Mouse (Mus musculus): ENCODE data around the gene Alpk1. TPM values are rescaled to one million over a fixed set of nuclear protein-coding genes. Genes with fewer than 3 reads are reported as not detected.

Alpk1 gene
- total RNA-seq, 2 experiments from 2014 or later = 8.4 to 10.0 TPM

DNA sequence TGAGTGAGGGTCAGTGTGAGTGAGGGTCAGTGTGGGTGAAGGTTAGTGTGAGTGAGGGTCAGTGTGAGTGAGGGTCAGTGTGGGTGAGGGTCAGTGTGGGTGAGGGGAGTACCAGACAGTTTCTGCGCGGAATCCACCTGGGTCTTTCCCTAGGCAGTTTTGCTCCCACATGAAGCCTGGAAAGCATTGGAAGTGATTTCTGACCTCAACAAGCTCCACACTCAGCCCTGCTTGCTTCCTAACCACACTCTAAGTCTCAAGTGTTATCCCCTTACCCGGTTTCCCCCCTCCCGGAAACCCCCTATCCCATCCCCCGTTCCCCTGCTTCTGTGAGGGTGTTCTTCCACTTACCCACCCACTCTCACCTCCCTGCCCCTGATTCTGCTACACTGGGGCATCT, 81.7 kb downstream of the Alpk1 start:
- DNase-seq (ENCODE audit: low spot score in 2 of 2) = no peak

DNA sequence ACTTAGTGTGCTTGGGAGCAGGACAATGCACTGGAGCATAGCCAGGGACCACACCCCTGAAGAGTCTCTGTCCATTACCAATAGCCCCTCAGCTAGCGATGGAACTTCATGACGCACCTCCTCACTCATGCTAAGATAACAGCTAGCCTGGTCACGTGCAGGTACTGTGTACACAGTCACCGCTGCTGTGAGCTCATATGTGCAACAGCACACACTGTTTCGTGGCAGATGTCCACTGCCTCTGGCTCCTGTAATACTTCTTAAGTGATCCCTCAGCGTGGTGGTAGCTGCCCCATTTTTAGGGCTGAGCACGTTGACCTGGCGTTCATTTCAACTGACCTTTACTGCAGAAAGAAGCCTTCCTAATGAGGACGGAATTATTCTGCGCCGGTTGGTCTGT, 83.8 kb downstream of the Alpk1 start:
- no peak for DNase-seq (ENCODE audit: low spot score in 2 of 2)

DNA sequence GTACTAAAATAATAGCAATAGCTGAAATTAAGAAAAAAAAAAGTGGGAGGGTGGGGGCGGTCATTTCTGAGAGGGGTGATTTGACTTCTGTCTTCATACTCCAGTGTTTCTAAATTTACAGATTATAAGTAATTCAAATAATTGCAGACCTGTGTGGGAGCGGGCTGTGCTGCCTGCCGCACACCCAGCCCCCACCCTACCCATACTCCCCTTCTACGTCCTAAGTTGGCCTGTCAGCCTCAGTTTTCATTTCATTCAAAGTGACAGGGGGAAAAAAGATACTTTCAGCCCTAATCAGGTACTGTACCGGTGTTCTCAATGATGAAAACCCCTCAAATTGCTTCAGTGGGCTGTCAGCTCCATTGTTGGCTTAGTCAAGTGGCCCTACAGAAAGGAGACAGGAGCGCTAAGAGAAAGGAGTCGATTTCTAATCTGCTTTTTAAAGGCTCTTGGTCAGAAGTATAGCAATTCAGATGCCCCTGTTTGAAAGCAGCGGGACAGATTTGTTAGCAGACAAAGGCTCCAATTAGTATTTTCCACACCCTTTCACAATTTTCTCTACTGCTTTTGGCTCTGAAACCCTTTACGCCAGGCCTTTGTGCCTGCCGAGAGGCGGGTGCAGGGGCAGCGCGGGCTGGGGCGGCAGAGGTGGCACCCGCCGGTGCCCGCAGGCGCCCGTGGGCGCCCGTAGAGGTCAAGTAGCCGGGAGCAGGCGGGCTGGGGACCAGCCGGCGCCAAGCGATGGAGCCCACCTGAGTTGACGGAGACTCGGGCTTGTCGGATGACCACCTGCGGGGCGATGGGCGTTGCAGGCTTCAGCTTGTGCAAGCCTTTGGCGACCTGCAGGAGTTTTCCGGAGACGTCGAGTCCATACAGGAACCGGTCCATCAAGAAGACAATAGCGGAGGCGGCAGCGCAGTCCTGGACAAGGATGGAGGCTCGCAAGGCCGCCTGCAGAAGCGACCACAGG, 85.2 kb downstream of the Alpk1 start:
- no peak for DNase-seq (ENCODE audit: low spot score in 2 of 2)

DNA sequence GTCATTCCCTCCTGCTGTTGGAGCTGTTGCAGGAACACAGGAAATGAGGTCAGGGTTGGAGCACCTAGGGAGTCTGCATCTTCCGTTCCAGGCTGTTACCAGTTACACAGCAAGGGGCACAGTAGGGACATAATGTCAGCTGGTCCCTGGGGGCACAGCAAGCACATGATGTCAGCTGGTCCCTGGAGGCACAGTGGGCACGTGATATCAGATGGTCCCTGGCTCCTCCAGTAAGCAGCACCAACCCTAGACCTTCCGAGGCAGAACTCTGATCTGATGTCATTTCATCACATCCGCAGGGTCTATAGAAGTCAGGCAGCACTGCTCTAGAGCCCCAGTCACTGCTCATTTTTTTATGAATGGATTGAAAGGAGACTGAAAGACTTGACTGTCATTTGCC, 89.1 kb downstream of the Alpk1 start:
- no peak for DNase-seq (ENCODE audit: low spot score in 2 of 2)

DNA sequence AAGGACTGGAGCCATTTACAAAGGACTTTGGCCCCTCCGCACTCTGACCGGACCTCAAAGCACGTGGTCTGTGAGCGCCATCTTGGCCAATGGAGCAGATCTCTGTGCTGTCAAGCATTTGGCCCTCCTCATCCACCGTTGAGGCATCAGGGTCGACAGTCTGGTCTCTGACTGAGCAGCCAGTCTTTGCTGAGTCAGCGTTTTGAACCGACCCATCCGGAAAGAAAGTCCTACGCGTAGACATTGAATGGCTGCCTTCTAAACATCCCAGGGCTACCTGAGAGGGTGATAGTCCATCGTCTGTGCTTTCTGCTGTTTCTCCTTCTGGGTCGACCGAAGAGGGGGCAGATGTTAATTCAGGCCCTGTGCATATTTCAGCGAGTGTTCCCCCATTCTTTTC, 100.6 kb downstream of the Alpk1 start:
- DNase-seq (ENCODE audit: low spot score in 2 of 2) = no peak

DNA sequence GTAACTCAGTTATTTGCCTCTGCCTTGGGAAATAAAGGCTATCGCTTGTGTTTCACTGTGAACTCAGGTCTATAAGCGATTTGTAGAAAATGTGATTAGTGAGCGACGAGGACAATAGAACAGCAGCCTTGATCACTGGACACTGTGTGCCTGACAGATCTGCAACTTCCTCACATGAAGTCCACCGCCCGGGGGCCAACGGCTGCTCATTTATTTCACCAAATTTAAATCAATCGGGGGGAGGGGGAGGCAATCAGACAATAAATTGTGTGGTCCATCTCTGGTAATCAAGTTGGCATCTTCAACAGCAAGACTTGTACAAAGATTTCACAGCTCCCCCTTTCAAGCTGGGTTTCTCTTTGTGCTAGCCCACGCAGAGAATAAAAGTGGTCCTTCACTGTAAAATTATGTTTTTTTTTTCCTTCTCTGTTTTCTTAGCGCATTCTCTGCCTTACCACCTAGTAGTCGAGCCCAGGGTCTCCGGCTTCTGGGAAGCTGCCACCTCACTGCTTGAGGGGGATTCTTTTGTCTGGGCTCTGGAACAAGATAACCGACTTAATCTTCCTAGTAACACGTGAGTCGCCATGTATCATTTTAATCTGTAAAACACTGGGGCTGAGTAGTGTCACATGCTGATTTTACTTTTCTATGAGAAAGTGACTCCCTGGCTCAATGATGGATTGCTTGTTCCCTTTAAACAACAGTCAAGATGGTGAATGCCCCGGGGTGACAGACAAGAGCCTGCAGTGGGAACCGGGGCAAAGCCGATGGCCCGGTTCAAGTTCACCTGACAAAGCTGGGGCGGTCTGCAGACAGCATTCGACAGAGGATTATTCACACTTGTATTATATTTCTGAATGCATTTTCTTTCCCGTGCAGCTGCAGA, 118.4 kb downstream of the Alpk1 start:
- no peak for DNase-seq (ENCODE audit: low spot score in 2 of 2)

DNA sequence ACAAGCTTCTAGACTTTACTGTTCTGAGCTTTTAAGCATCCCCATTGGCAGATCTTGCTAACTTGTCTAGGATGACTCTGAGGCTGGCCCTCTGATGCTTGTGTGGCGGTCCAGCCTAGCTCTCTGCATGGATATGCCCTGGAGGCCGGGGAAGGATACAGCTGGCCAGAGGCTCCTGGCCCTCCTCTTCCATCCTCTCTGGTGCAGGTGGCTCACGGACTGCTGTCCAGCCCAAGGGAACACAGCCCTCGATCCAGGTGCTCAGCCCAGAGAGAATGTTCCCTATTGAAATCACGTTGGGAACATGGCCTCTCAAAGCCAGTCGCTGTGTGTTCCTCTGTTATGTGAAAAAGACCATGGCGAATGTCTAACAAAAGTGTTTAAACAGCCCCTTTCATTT, 119.6 kb downstream of the Alpk1 start:
- DNase-seq (ENCODE audit: low spot score in 2 of 2) = no peak

DNA sequence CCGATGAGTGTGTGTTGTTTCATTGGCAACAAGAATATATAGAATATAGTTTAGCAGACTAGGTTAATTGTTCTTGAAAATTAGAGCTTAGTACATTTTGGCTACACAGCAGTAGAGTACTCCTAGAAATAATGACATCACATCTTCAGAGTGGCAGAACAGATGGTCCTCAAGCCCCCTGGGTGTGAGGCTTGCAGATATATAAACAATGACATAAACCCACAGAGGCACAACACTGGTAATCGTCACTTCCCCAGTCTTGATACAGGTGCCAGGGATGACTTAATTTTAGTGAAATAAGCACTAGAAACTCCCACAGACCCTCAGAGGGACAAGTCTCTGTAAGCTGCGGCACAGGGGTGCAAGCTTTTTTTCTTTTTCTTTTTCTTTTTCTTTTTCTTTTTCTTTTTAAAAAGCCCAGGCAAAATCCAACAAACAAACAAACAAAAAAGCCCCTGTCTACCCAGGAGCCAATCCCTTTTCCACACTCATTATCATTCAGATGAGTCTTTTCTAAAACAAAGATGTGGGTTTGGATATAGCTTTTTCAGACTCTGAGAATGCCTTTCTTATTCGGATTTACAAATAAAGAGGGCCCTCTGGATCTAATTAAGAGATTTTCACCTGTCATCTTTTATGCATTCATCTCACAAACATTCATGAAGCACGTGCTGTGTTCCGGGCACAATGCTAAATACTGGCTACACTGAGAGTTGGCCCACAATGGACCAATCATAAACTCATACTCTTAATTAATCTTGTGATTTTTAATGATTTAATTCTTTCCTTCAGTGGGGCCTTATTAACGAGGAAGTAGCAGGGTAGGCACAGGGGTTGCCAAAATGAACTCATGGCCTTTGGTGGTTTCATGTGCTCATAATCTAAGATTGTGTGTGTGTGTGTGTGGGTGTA, 128.3 kb downstream of the Alpk1 start:
- no peak for DNase-seq (ENCODE audit: low spot score in 2 of 2)

DNA sequence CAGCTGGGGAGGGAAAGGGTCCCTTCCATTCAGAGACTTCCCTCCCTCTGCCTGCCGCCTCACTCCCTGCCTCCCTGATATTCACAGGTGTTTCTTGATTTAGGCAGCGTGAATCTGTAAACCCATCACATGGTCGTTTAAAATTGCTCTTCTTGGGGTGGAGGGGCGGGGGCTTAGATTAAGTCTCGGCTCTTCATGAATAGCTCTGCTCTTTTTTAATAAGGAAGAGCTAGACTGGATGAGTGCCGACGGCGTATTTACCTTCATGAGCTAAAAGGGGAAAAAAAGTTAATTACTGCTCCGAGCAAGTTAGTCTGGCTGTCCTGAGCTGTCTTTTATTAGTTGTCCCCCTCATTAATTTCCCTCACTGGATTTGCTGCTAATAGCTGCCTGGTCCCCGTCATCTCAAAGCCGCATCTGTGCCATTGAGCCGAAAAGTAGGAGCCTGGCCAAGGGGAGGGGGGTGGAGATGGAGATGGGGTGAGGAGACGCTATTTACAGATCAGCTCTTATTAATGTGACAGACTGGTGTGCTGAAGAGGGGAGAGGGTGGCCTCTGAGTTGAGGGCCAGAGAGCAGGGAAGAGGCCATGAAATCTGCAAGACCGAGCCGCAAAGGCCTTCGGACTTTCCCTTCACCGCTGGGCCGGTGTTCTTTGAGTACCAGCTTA, 134.0 kb downstream of the Alpk1 start:
- DNase-seq (ENCODE audit: low spot score in 2 of 2) = no peak

DNA sequence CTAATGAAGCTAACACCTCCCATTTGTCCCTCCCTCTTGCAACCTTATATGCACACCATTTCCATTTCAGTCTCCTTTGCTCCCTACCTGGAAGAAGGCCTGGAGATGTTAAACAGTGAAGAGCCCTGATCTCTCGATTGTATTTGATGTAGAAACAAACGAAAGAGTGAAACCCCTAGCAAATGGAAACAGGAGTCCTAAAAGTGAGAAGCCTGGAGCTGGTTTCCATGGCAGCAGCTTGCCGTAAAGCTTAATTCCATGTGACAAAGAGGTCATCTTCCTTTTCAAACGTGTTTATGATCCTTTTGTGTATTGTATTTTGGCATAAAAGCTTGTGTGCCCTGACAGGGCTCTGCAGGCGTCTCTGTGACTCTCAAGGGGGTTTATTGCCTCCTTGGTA, 138.1 kb downstream of the Alpk1 start:
- DNase-seq (ENCODE audit: low spot score in 2 of 2) = no peak

DNA sequence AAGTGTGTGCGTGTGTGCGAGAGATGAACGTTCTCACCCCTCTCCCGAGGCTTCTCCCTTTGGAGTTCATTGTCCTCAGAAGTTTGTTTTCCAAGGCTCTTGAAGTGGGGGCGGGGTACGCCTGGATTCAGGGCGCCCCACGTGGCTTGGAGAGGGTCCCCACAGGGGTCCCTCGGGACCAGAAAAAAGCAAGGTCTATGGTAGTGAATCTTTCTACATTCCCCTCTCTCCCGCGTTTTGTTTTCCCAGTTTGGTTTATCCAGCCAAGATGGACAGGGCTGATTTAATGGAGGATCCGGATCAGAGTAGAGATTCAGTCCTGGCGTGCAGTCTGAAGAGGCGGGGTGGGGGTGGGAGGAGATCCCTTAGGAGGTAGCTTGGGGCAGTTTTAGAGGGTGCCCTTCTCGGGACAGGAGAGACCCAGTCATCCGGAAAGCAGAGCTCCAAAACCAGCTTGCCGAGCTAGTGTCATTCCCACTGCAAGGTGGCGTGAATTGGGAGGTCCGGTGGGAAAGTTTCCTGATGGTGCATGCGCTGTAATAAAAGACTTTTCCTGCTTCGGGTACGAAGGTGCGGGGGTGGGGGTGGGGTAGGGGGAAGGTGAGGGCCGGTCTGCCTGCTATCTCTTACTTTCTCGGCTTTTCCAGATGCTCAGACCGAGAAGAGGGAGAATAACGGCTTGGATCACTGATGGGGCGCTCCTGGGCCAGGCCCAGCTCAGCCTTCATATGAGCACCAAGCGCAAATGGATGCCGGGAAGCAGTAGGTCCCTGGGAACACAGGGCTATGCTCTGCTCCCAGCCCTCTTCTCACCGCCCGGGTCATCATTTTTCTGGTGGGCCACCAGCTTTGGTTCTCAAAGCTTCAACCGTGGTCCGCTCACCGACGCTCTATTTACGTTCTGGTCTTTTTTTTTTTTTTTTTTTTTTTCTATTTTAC, 139.3 kb downstream of the Alpk1 start:
- DNase-seq (ENCODE audit: low spot score in 2 of 2) = no peak

DNA sequence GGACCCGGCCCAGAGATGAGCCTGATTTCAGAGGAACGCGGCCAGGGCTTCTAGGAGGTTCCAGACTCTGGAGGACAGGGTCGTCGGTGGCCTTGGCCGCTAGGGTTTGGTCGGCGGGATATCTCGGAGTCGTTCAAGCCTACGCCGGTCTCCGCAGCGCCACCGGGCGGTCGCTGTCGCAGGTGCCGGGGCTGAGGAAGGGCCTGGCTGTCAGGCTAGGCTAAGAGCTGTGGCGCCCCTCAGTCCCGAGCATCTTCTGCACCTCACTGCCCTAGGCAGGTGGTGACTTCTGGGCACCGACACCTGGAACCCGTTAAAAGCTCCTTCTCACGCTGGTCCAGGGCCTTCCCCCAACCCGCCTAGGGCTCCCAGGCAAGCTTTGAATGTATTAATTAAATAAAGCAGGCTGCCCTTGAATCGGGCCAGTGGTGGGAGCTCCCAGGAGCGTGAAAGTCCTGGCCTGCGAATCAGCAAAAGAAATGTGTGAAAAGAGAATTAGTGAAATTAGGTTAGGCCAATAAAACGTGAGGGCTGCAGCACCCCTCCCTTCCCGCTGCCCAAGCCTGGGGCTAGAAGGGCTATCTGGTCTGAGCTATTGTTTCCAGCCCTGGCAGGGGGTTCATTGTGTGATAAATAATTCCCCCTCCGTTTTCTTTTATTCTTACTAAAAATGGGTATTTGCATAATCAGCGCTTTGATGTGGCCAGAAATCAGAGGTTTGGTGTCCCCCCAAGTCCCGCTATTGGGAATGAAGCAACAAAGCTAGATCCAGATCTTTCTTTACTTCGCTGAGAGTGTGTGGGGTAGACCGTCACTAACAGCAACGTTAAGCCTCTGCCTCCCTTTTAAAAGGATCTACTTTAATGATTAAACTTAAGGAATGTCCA, 140.2 kb downstream of the Alpk1 start:
- DNase-seq (ENCODE audit: low spot score in 2 of 2) = no peak

DNA sequence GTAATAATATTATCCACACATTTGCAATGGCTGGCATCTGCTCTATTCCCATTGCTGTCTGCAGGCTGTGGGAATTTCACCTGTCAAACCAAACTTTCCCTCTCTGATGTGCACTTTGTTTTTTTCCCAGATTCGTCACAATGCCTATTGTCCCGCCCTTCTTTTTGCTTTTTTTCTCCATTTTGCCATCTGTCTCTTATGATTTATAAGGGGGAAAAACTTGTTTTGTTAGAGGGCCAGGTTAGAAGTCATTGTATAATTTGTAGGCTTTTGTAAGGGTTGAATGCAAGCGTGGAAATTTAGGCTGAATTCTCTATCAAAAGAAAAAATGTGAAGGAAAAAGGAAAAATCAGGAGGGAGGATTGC, 145.4 kb downstream of the Alpk1 start:
- DNase-seq (ENCODE audit: low spot score in 2 of 2) = no peak

DNA sequence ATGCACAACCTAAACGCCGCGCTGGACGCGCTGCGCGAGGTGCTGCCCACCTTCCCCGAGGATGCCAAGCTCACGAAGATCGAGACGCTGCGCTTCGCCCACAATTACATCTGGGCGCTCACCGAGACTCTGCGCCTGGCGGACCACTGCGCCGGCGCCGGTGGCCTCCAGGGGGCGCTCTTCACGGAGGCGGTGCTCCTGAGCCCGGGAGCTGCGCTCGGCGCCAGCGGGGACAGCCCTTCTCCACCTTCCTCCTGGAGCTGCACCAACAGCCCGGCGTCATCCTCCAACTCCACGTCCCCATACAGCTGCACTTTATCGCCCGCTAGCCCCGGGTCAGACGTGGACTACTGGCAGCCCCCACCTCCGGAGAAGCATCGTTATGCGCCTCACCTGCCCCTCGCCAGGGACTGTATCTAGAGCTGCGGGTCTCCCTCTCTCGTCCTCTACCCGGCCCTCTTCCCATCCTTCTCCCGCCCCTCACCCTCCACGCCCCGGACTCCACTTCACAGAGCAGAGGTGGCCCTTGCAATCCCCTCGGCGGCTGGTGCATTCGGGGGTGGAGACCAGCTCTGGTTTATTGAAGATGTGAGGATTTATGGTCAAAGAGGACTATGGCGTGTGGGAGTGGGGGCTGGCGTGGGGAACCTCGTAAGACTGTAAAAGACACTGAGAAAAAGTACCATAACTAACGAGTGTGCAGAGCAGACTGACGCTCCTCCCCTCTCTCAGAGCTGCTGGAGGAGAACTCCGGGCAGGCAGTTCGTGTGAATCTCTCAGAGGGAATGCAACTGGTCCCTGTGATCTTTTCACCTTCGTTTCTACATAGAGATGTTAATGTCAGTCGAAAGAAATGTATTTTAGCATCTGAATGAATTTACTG, 146.0 kb downstream of the Alpk1 start:
- peak; percentile 33 to 56 for DNase-seq (ENCODE audit: low spot score in 2 of 2)

DNA sequence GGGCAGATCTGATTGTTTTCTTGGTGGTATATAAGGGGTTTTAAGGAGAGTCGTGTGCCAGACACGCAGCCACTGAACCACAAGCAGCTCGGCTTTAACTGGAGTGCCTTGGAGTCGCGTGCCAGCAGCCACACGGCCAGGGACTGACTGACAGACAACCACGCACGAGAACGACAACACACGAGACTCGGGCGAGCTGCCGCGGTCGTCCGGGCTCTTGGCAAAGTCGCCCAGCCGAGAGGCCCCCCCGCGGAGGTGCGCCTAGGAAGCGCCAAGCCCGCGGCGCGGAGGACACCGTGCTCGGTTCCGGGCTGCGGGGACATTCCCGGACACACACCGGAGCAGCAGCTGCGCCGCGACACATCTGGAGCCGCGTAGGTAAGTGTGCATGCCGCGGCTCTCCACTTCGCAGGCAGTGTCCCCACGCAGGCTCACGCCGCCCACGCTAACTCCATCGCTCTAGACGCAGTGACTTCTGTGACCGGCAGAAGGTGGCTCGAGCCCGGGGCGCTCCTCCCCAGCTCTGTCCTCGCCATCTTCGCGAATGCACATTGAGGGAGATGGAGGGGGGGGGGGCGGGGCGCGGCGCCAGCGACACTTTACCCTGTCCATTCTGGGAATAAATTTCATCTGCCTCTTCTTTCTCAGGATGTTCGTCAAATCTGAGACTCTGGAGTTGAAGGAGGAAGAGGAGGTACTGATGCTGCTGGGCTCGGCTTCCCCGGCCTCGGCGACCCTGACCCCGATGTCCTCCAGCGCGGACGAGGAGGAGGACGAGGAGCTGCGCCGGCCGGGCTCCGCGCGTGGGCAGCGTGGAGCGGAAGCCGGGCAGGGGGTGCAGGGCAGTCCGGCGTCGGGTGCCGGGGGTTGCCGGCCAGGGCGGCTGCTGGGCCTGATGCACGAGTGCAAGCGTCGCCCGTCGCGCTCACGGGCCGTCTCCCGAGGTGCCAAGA, 147.0 kb downstream of the Alpk1 start, which contains the start of gene Neurog2:
Gene Neurog2, plus strand, starts transcription at position 56 of the 953 bp plus-strand sequence.
- no peak for DNase-seq (ENCODE audit: low spot score in 2 of 2)

DNA sequence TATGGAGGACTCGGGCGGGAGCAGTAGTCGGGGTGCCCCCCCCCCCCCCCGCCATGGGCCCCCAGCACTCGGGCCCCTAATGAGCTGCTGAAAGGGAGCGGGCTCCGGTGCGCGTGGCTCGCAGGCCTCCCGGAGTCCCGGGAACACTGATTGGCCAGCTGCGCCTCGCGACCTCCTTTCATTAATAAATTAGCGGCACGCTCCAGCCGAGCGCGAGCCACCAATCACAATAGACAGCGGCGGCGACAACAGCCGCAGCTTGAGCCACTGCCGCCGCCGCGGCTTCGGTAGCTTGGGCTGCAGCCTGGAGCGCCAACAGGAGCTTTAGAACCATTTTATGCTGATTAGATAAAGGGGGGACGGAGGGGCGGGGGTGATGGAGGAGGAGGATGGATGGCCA, 147.8 kb downstream of the Alpk1 start:
- DNase-seq (ENCODE audit: low spot score in 2 of 2) = no peak

Data from adrenal gland, postnatal 4 days (tissue).